Mouse (Mus musculus) liver, adult 2 months (tissue): Measurements from ENCODE around the gene E130308A19Rik.

Experiments
- CTCF ChIP-seq: fragments of 200-500 bp; IDR thresholded peaks from 2 replicates; pipeline ENCODE4 v1.5.1; 2011; ENCODE audit warnings: low read depth, low read length, control low read depth
- POLR2A ChIP-seq: fragments of 200-500 bp; IDR thresholded peaks from 2 replicates; pipeline ENCODE4 v1.6.1; 2011; ENCODE audit warnings: low read length, control low read depth; ENCODE audit not compliant: insufficient read depth; ENCODE audit errors: extremely low read depth

DNA sequence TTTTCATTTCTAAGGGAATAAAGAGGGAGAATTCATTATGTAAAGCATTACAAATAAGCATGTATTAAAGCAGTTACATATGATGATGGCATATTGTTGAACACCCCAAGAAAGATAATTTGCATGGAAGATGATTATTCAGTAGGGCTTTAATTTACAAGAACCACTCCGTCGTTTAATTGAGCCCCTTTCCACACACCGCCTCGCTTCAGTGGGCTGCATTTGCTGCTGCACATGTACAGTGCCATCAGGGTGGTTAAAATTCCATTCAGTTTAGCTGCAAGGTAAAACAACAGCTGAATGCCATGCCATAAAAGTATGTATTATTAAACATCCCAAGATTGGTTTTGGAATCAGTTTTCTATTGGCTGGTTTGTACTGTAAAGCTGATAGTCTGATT is 19.0 kb downstream of the E130308A19Rik start:
- no peak for TF ChIP-seq CTCF
- TF ChIP-seq POLR2A = no peak
